Mouse (Mus musculus): Measurements from ENCODE around the gene Cyp4v3. TPM values are rescaled to one million over a fixed set of nuclear protein-coding genes. Genes with fewer than 3 reads are reported as not detected.

Gene Cyp4v3
- polyA plus RNA-seq, 1 experiment from 2014 or later = 1.1 TPM

DNA sequence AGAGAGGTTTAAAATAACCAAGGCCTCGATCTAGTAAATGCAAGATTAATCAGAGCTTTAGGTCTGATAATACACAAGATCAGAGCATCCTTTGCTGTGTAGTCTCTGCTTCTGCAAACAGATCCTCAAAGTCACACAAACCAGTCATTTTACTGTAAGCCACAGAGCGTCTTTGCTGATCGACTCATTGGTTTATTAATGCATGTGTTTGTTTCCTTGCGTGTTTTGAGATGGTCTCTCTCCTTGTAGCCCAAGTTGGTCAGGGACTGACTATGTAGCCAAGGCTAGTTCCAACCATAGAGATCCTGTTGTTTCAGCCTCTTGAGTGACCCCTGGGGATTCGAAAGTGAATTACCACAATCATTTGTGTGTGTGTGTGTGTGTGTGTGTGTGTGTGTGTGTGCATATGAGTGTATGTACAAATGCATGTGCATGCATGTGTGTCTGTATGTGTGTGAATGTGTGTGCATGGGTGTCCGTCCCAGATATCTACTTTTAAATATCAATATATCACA lies 26.1 kb upstream of the Cyp4v3 start:
- WGBS = 88% methylated on average over 6 of the region's 6 CpGs
- H3K9ac ChIP-seq (ENCODE audit: low read depth, low read length) = no peak overlapping the region
- no peaks in the 10 kb centered on the region for H3K27me3 ChIP-seq (ENCODE audit: control insufficient read depth, insufficient read depth, low read length)
- no peaks in the 10 kb centered on the region for H3K36me3 ChIP-seq (ENCODE audit: control insufficient read depth, insufficient read depth, low read length)
- H3K4me1 ChIP-seq (replicated peaks; ENCODE audit: control insufficient read depth, insufficient read depth, low read length) = no peaks in the 10 kb centered on the region
- no peak for ATAC-seq (ENCODE audit: low FRiP score)
- peak; percentile 40 for DNase-seq (ENCODE audit: low spot score)
- H3K9me3 ChIP-seq (ENCODE audit: control insufficient read depth, low read length) = no peaks in the 10 kb centered on the region
- H3K4me3 ChIP-seq (ENCODE audit: low read depth, low read length) = no peak overlapping the region; the same call in 1 of the 2 replicates
- H3K4me2 ChIP-seq (replicated peaks; ENCODE audit: low read depth, low read length) = peak overlapping the region; percentile 85; the same call in 1 of the 2 replicates
- H3K27ac ChIP-seq (ENCODE audit: low read depth, low read length) = no peak overlapping the region

DNA sequence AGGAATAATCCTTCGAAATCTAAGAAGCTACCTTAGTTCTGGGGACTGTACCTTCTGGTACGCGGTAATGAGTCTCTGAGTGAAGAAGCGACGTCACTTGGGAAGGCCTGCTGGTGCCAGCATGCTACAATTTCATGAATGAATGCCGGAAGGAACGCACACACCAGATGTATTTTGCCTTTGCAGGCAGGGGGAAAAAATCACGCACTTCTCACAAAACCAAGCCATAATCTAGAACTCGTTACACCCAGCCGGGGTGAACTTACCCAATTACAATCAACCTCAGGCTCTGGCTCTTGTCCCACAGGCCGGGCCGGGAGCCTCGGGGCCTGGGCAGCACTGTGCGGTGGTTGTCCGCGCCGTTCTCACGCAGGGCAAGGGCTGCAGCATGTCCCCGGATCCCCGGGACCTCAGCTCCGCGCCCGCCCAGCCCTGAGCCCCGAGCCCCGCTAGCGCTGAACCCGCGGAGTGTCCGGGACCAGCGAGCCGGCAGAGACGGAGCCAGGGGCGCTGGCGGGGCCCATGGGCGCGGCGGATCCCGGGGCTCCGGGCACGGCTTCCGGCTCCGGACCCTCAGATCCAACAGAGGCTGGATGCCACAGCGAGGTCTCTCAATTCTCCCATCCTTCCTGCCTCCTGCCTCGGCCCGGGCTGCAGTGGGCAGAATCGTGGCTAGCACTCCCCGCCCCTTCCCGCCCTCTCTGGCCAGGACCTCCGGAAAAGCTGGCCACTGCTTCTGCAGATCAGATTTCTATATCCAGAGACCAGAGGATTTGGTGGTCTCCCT lies 25.3 kb upstream of the Cyp4v3 start:
- peak overlapping the region; percentile 74 for H3K9ac ChIP-seq (ENCODE audit: low read depth, low read length)
- peak overlapping the region; percentile 85 for H3K4me2 ChIP-seq (replicated peaks; ENCODE audit: low read depth, low read length)
- DNase-seq (ENCODE audit: low spot score) (peak; percentile 61), ATAC-seq (ENCODE audit: low FRiP score) (peak; percentile 87)
- H3K36me3 ChIP-seq (ENCODE audit: control insufficient read depth, insufficient read depth, low read length) = no peaks in the 10 kb centered on the region
- H3K27me3 ChIP-seq (ENCODE audit: control insufficient read depth, insufficient read depth, low read length) = no peaks in the 10 kb centered on the region
- no peaks in the 10 kb centered on the region for H3K9me3 ChIP-seq (ENCODE audit: control insufficient read depth, low read length)
- H3K4me3 ChIP-seq (ENCODE audit: low read depth, low read length) = peak overlapping the region; percentile 53
- no peaks in the 10 kb centered on the region for H3K4me1 ChIP-seq (replicated peaks; ENCODE audit: control insufficient read depth, insufficient read depth, low read length)
- 6% methylated on average over 37 of the region's 49 CpGs for WGBS
- H3K27ac ChIP-seq (ENCODE audit: low read depth, low read length) = no peak overlapping the region

GRCm38 (mm10) chr8:45355809-45356208 lies 22.8 kb upstream of the Cyp4v3 start:
- no peak for DNase-seq (ENCODE audit: low spot score)
- no peak overlapping the region for H3K4me3 ChIP-seq (ENCODE audit: low read depth, low read length)
- no peak overlapping the region for H3K4me2 ChIP-seq (replicated peaks; ENCODE audit: low read depth, low read length)
- H3K36me3 ChIP-seq (ENCODE audit: control insufficient read depth, insufficient read depth, low read length) = no peaks in the 10 kb centered on the region
- no peak for ATAC-seq (ENCODE audit: low FRiP score)
- no peak overlapping the region for H3K9ac ChIP-seq (ENCODE audit: low read depth, low read length)
- H3K27me3 ChIP-seq (ENCODE audit: control insufficient read depth, insufficient read depth, low read length) = no peaks in the 10 kb centered on the region
- H3K9me3 ChIP-seq (ENCODE audit: control insufficient read depth, low read length) = no peaks in the 10 kb centered on the region
- H3K27ac ChIP-seq (ENCODE audit: low read depth, low read length) = no peak overlapping the region
- H3K4me1 ChIP-seq (replicated peaks; ENCODE audit: control insufficient read depth, insufficient read depth, low read length) = no peaks in the 10 kb centered on the region
- 76% methylated on average over 6 of the region's 6 CpGs for WGBS

GRCm38 (mm10) chr8:45345031-45345430 lies 12.0 kb upstream of the Cyp4v3 start:
- Histone ChIP-seq H3K9me3 (ENCODE audit: control insufficient read depth, low read length) (no peaks in the 10 kb centered on the region), H3K4me3 (ENCODE audit: low read depth, low read length) (no peak overlapping the region), H3K27ac (ENCODE audit: low read depth, low read length) (no peak overlapping the region), H3K9ac (ENCODE audit: low read depth, low read length) (no peak overlapping the region), H3K4me1 (replicated peaks; ENCODE audit: control insufficient read depth, insufficient read depth, low read length) (no peaks in the 10 kb centered on the region), H3K36me3 (ENCODE audit: control insufficient read depth, insufficient read depth, low read length) (no peaks in the 10 kb centered on the region), H3K4me2 (replicated peaks; ENCODE audit: low read depth, low read length) (no peak overlapping the region), H3K27me3 (ENCODE audit: control insufficient read depth, insufficient read depth, low read length) (no peaks in the 10 kb centered on the region)
- ATAC-seq (ENCODE audit: low FRiP score) (no peak), DNase-seq (ENCODE audit: low spot score) (peak; percentile 87)
- WGBS = 19% methylated on average over 6 of the region's 6 CpGs

GRCm38 (mm10) chr8:45344298-45344697 lies 11.3 kb upstream of the Cyp4v3 start:
- Histone ChIP-seq H3K36me3 (ENCODE audit: control insufficient read depth, insufficient read depth, low read length) (no peaks in the 10 kb centered on the region), H3K27me3 (ENCODE audit: control insufficient read depth, insufficient read depth, low read length) (no peaks in the 10 kb centered on the region), H3K9ac (ENCODE audit: low read depth, low read length) (no peak overlapping the region), H3K4me1 (replicated peaks; ENCODE audit: control insufficient read depth, insufficient read depth, low read length) (no peaks in the 10 kb centered on the region), H3K4me2 (replicated peaks; ENCODE audit: low read depth, low read length) (no peak overlapping the region), H3K9me3 (ENCODE audit: control insufficient read depth, low read length) (no peaks in the 10 kb centered on the region), H3K27ac (ENCODE audit: low read depth, low read length) (no peak overlapping the region), H3K4me3 (ENCODE audit: low read depth, low read length) (no peak overlapping the region)
- WGBS = 94% methylated on average over 8 of the region's 8 CpGs
- ATAC-seq (ENCODE audit: low FRiP score) (no peak), DNase-seq (ENCODE audit: low spot score) (no peak)

DNA sequence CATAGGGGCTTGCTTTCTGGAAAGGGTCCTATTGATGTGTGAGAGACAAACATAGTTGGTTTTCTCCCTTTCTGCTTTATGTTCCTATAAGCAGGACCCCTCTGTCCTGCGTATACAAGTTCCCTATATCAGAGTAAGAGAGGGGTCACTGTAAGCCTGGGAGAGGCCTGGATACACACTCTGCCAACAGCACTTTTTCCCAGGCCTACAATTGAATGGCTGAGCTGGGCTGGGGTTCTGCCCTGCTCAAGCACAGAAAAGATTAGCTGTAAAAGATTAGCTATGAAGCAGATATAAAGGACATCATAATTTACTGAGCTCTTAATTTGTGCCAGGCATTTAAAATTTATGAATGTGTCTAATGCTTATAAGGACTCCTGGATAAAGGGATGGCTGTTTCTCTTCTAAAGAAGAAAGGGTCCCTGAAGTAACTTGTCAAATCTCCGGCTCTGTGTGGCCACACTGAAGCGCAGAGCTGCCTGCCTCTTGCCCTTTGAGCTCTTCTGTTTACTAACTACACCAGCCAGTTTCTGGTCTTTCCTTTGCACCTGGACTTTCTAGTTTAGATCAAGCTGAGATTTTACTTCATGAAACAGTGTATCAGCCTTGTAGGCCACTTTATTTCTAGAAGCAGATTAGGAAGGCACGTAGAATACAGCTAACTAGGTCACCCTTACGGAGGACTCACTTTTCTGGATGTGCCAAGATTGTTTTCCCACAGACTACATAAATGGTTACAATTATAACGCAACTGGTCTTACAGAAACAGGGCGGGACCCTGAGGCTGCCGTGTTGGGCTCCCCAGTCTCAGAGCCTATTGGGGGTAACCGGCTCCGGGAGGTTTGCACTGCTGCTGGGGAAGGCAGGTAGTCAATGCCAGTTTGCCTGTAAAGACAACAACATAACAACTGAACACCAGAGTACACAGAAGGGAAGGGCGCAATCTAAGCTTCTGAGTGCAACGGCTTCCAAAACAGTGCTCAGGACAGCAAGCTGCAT lies 8.9 kb upstream of the Cyp4v3 start:
- no peaks in the 10 kb centered on the region for H3K4me1 ChIP-seq (replicated peaks; ENCODE audit: control insufficient read depth, insufficient read depth, low read length)
- ATAC-seq (ENCODE audit: low FRiP score) (no peak), DNase-seq (ENCODE audit: low spot score) (no peak)
- H3K9me3 ChIP-seq (ENCODE audit: control insufficient read depth, low read length) = no peaks in the 10 kb centered on the region
- H3K27ac ChIP-seq (ENCODE audit: low read depth, low read length) = no peak overlapping the region
- no peak overlapping the region for H3K4me3 ChIP-seq (ENCODE audit: low read depth, low read length)
- no peaks in the 10 kb centered on the region for H3K36me3 ChIP-seq (ENCODE audit: control insufficient read depth, insufficient read depth, low read length)
- WGBS = 91% methylated on average over 12 of the region's 12 CpGs
- no peak overlapping the region for H3K9ac ChIP-seq (ENCODE audit: low read depth, low read length)
- no peak overlapping the region for H3K4me2 ChIP-seq (replicated peaks; ENCODE audit: low read depth, low read length)
- H3K27me3 ChIP-seq (ENCODE audit: control insufficient read depth, insufficient read depth, low read length) = no peaks in the 10 kb centered on the region

GRCm38 (mm10) chr8:45333493-45333892 lies 477 bp upstream of the Cyp4v3 start:
- Histone ChIP-seq H3K4me2 (replicated peaks; ENCODE audit: low read depth, low read length) (peak overlapping the region; percentile 92), H3K9ac (ENCODE audit: low read depth, low read length) (peak overlapping the region; percentile 64; the same call in 1 of the 2 replicates), H3K27ac (ENCODE audit: low read depth, low read length) (no peak overlapping the region), H3K9me3 (ENCODE audit: control insufficient read depth, low read length) (no peaks in the 10 kb centered on the region), H3K4me1 (replicated peaks; ENCODE audit: control insufficient read depth, insufficient read depth, low read length) (0 out of 2 replicates have a peak, but pooled peaks cover 2% of the 10 kb centered on the region), H3K36me3 (ENCODE audit: control insufficient read depth, insufficient read depth, low read length) (no peaks in the 10 kb centered on the region), H3K27me3 (ENCODE audit: control insufficient read depth, insufficient read depth, low read length) (peaks cover 3% of the 10 kb centered on the region; the same call in 1 of the 2 replicates), H3K4me3 (ENCODE audit: low read depth, low read length) (peak overlapping the region; percentile 64)
- ATAC-seq (ENCODE audit: low FRiP score) (no peak), DNase-seq (ENCODE audit: low spot score) (peak; percentile 29)
- 4% methylated on average over 8 of the region's 8 CpGs for WGBS

- no peak overlapping the region for H3K4me3 ChIP-seq (ENCODE audit: low read depth, low read length)
- H3K4me2 ChIP-seq (replicated peaks; ENCODE audit: low read depth, low read length) = no peak overlapping the region
- no peak overlapping the region for H3K9ac ChIP-seq (ENCODE audit: low read depth, low read length)
- no peak overlapping the region for H3K27ac ChIP-seq (ENCODE audit: low read depth, low read length)
- no peaks in the 10 kb centered on the region for H3K9me3 ChIP-seq (ENCODE audit: control insufficient read depth, low read length)
- 82% methylated on average over 3 of the region's 3 CpGs for WGBS
- no peaks in the 10 kb centered on the region for H3K36me3 ChIP-seq (ENCODE audit: control insufficient read depth, insufficient read depth, low read length)
- peaks cover 3% of the 10 kb centered on the region; the same call in 1 of the 2 replicates for H3K27me3 ChIP-seq (ENCODE audit: control insufficient read depth, insufficient read depth, low read length)
- DNase-seq (ENCODE audit: low spot score) = no peak
- ATAC-seq (ENCODE audit: low FRiP score) = no peak
- H3K4me1 ChIP-seq (replicated peaks; ENCODE audit: control insufficient read depth, insufficient read depth, low read length) = 0 out of 2 replicates have a peak, but pooled peaks cover 2% of the 10 kb centered on the region
Observed at GRCm38 (mm10) chr8:45330856-45331255, 2.2 kb downstream of the Cyp4v3 start.
